Mouse (Mus musculus): ENCODE measurements at regions not wholly inside any gene's neighbourhood (a gene's known extent, or its start where the extent isn't known, plus 50 kb on each side); places are given as distances from the start of the nearest gene placed in this dataset.
"Not testable (repeated sequence)": the region's sequence is repeated elsewhere in the genome, so short reads cannot be mapped to it uniquely, and the experiment has no call there.

DNA sequence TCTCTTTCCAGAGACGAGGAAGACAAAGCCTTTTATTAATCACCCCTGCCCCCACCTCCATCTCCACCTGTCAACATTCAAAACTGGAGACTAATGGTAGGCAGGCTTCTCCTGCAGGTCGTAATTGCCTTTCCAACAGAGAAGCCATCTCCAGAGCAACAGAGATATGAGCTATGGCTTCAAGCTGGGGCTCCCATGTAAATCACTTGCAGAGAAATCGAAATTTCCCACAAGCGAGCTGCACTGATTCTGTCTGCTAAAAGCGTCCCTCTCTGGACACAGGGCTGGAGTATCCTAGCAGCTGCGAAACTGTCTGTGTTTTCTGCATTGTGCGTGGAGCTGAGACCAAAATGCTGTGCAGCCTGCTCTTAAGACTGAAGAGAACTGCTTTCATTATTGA, 176.6 kb downstream of the Cartpt start:
- no peak for DNase-seq

DNA sequence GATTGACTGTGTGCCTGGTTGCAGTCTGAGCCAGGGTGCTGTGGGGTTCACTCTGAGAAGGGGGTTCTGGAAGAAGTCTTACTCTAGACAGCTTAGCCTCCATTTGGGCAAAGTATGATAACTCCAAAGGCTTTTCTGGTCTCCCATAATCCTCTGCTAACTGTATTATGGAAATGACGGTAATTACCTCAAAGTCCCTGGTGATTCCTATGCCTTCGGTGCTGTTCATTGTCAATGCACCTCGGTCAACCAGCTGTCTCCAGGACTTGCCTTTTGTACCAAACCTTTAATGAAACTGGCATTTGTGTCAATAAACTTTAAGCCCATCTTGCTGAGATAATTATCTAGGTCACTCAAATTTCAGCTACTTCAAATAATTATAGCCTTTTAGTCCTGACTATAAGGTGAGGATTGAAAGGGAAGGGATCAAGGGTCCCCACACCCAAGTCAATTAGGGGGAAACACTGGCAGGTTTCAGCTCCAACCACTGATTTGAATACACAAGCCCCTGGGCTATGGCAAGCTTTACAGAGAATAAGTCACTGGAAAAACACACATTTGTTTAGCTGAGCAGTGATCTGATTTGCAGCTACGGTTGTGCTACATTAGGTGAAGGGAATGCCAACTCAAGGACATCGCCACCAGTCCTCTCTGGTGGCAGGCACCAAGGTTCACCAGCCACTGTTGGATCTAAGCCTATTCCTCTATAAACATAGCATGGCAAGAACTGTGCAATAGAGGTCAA, 177.5 kb downstream of the Cartpt start:
- no peak for DNase-seq

- no peak for DNase-seq
Measured at GRCm38 (mm10) chr13:99720566-99720965, 180.3 kb downstream of the Cartpt start.

GRCm38 (mm10) chr13:99696559-99696890, 180.2 kb upstream of the Map1b start:
- no peak for DNase-seq

GRCm38 (mm10) chr13:99695874-99696558, 179.7 kb upstream of the Map1b start:
- no peak for DNase-seq

GRCm38 (mm10) chr13:99679934-99680333, 163.6 kb upstream of the Map1b start:
- no peak for DNase-seq

GRCm38 (mm10) chr13:99679430-99679829, 163.1 kb upstream of the Map1b start:
- no peak for DNase-seq

- DNase-seq, result no peak
Measured at GRCm38 (mm10) chr13:99676393-99676792, 160.1 kb upstream of the Map1b start.

DNA sequence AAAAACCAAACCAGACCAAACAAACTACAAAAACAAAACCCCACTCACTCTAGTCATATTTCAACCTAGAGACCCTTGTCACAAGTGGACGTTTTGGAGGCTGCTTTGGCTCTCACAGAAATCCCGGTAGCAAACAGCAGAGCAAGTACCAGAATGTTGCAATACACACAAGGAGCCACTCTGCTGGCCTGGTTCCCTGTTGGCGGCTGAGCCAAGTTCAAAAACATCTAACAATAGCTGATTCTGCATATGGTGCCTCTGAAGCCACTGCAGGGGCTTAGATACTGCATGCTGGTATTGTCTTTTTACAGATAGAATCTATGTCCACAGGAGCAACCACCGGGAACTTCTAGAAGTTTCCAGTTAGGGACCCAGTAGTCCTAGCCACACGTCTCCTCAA, 159.6 kb upstream of the Map1b start:
- DNase-seq, result no peak

DNA sequence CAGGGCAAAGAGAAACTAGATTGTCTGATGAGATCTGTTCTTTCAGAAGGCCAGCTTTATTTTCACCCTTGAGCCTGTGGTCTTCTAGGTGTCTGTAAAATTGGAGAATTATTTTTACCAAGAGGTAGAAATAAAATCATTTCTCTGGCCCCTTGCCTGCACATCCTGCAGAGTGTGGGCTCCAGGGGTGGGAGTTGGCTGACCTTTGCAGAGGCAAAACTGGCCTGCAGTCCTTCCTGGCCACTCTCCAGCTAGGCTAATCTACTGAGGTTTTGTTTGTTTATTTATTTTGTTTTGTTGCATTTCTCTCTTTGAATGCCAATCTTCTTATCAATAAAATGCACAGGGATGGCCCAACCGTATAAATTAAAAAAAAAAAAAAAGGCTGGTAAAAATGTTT, 156.4 kb upstream of the Map1b start:
- DNase-seq, result no peak

GRCm38 (mm10) chr13:99671747-99672146, 155.4 kb upstream of the Map1b start:
- no peak for DNase-seq

DNA sequence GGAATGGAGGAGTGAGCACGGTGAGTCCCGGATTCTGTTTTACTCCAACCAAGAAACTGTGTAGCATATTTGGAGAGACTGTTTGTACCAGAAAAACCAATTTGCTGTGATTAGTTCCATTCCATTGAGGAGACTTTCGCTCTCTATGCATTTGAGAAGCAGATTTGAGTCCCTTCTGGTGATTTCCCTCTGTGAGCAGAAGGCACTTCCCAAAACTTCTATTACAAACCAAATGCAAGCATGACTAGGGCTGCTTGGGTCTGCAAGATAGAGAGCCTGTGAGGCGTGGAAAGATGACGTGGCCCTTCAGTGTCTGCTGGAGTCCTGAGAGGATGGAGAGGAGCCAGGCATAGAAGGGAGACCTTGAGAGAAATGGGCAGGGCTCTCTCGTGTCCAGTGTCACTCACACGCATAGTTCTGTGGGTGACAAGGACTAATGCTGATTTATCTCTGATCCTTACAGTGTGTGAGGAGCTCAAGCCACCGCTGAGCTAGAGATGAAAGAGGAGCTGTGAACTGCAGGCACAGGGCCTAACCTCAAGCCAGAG, 153.7 kb upstream of the Map1b start:
- DNase-seq, result no peak

GRCm38 (mm10) chr13:99668613-99669012, 152.3 kb upstream of the Map1b start:
- DNase-seq, result no peak

DNA sequence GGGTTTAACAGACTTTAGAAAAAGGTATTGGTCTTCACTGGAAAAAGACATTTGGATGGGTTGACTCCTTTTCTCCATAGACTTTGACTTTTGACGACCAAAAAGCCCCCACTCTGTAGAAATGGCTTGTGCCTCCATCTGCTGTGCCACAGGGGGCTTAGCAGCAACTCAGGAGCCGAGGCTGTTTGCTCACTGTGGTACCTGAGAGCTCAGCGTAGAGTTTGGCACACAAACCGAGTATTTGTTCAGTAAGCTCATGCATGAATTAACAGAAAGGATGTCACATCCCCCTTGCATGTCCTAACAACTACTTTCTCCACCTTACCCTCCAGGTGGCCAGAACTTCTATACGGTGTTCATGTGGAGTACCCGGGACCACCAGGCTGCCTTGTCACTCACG, 149.7 kb upstream of the Map1b start:
- DNase-seq, result no peak

DNA sequence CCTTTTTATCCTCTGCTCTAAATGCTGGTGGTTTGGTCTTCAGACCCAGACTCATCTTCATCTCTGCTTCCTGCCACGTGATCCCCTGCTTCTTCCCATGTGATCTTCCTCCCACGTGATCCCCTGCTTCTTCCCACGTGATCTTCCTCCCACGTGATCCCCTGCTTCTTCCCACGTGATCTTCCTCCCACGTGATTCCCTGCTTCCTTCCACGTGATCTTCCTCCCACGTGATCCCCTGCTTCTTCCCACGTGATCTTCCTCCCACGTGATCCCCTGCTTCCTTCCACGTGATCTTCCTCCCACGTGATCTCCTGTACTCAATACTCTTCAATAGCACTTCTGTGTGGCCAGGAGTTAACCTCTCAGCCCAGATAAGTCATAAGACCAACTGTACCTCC, 147.1 kb upstream of the Map1b start:
- not testable (repeated sequence) for DNase-seq

GRCm38 (mm10) chr13:99647661-99648204, 131.4 kb upstream of the Map1b start:
- no peak for DNase-seq

GRCm38 (mm10) chr13:99644771-99645170, 128.4 kb upstream of the Map1b start:
- DNase-seq, result no peak

DNA sequence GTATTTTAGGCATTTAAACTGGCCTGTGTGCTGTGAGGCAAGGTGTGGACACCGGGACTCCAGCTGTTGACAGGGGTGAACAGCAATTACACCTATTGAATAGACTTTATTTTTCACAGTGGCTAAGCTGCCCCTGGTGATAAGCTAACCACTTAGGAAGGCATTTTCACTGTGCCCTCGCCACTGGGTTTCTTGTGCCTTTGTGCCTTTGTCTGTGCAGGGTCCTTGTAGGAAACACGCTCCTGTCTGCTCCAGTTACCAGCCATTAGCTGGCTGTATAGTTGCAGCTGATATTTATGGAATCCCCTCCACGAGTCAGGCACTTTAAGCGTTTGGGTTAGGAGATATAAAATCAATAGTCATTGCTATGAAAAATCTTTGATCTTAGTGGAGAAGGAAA, 126.5 kb upstream of the Map1b start:
- DNase-seq, result no peak

GRCm38 (mm10) chr13:99642301-99642700, 126.0 kb upstream of the Map1b start:
- DNase-seq, result no peak

GRCm38 (mm10) chr13:99641386-99642165, 125.2 kb upstream of the Map1b start:
- no peak for DNase-seq

DNA sequence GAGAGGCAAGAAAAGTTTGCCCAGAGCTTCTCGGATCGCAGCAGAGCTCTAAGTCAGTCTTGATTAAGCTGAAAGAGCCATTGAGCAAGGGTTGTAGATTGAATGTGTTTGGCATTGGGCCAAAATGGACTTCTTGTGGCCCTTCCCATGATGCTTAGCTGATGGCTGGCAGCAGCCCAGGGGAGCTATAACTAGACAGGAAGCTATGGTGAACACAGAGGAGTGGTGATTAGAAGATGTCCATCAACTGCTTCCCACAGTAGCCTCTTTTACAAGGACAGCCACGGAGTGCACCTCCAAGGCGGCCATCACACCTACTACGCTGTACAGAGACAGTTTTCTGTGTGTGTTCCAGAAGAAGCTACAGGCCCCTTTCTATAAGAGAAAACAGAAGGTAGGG, 116.4 kb upstream of the Map1b start:
- no peak for DNase-seq

DNA sequence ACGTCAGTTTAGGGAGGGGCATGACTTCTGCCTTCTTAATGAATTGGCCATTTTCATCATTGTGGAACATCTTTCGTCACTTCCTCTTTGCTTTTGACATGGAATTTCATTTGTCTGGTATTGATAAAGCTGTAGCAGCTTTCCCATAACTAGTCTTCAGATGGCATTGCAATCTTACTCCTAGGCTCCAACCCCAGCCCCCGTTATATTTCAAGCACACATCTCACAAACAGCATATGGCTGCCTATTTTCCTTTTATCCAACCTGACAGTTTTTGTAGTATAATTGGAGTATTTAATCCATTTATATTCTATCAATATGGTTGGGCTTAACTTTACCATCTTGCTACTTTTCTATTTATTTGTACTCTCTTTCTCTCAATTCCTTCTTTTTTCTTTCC, 114.5 kb upstream of the Map1b start:
- no peak for DNase-seq

DNA sequence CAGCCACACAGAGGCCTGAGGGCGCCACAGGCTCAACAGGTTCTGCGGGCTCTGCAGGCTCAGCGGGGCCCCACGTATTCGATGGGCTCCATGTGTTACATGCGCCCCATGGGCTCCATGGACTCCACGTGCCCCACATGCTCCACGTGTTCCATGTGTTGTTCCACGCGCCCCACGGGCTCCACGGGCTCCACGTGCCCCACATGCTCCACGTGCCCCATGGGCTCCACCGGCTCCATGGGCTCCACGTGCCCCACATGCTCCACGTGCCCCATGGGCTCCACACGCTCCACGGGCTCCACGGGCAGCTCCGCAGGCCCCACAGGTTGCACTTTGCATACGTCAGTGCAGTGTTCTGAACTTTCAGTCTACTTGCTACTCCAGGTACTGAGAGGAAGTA, 114.0 kb upstream of the Map1b start:
- DNase-seq, result no peak

Measured in B cell, adult 2 months (primary cell).